Mouse (Mus musculus) urinary bladder, postnatal 25 days (tissue): ENCODE data around the gene Eps15l1.
A peak's percentile ranks its signal among the peaks of the same experiment; 100 is the strongest.

Source experiments
- DNase-seq: peaks from one replicate; pipeline ENCODE4 v3.0.0; 2022; ENCODE audit warnings: low spot score

Eps15l1 gene

GRCm38 (mm10) chr8:72350727-72351126, 70.5 kb downstream of the Eps15l1 start:
- DNase-seq: no peak

GRCm38 (mm10) chr8:72349838-72350237, 71.4 kb downstream of the Eps15l1 start:
- no peak for DNase-seq

DNA sequence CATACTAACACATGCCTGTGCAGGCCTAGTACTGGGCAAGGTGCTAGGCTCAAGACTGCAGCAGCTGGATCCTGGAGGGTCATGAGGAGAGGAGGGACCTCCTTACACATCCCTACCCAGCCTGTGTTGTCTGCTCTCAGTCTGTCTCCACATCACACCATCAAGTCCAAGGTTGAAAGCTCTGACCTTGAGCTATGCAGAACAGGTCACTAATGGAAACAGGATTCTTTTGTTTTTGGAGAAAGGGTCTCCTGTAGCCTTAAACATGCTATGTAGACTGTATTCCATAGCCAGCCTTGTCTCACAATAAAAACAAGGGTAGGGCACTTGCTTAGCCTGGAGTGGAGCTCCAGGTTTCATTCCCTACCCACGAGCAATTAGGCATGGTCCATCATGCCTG, 72.3 kb downstream of the Eps15l1 start:
- DNase-seq: no peak

GRCm38 (mm10) chr8:72348114-72348513, 73.1 kb downstream of the Eps15l1 start:
- DNase-seq: no peak

DNA sequence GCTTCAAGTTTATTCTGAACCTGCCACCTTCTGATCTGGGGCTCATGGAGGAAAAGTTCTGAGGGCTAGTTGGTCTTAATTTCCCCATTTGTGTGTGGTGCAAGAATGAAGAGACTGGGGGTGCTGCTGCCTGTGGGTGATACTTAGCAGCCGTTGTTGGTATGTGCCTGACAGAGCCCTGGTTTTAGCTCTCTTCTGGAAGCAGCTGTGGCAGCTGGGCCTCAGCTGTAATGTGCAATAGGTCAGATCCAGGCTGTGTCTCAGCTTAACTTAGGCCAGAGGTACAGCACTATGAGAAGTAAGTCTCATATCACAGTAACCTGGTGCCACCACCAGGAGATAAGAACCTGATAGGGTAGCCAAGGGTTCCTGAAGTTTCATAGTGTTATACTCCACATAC, 73.7 kb downstream of the Eps15l1 start:
- no peak for DNase-seq

DNA sequence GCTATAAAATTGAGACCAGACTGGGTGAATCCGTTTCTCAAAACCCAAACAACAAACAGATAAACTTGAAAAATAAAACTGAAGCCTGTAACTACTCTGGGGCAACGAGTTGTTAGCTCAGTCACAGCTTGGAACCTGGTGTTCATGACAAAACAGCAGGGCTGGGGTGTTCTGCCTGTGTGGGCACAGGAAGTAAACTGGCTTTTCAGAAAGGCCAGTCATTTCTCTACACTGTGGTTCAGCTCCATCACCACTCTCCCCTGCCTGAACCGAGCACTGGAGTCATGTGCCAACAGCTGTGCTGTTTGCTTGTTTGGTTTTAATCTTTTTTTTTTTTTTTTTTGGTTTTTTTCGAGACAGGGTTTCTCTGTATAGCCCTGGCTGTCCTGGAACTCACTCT, 77.5 kb downstream of the Eps15l1 start:
- no peak for DNase-seq

DNA sequence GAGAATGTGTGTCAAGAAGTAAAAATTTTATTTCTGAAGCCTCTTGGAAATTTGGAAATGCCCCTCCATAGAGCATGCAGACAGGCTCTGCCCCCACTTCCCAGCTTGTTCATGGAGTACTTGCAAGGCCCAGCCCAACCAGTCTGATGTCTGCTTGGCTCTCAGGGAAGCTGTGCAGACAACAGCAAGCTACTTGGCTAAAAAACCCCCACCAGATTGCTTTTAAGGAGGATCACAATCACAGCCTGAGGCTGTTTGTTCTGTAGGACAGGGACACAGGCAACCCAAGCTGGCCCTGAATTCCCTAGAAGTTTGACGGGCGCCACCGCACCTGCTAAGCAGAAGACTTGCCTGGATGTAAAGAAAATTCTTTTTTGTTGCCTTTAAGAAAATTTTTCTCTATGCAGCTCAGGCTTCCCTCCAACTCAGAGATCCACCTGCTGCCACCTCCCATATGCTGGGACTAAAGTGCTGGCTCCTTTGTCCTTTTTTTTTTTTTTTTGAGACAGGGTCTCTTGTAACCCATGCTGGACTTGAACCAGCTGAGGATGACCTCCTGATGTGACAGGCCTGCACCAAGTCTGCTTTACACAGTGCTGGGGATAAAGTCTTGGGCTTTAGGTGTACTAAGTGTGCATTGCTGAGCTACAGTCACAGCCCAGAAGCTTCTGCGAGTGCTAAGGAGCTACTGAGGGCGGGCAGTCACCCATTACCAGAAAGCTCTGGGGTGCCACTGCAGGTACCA, 78.5 kb downstream of the Eps15l1 start:
- no peak for DNase-seq

DNA sequence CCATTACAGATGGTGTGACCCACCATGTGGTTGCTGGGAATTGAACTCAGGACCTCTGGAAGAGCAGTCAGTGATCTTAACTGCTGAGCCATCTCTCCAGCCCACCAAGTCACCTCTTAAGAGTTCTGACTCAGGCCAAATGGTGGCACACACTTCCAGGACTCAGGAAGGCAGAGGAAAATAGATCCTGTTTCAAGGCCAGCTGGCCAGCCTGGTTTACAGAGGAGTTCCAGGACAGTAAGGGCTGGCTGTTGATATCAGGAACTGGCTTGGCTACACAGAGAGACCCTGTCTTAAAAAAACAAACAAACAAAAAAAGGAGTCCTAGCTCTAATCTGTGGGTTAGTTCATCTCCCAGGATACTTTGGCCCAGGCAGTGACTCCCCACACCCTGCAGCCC, 84.2 kb downstream of the Eps15l1 start:
- no peak for DNase-seq

- DNase-seq: no peak
These were observed 85.0 kb downstream of the Eps15l1 start for GRCm38 (mm10) chr8:72336273-72336672.

GRCm38 (mm10) chr8:72334144-72334641, 87.1 kb downstream of the Eps15l1 start:
- DNase-seq: no peak

GRCm38 (mm10) chr8:72333429-72334143, 87.7 kb downstream of the Eps15l1 start:
- no peak for DNase-seq

DNA sequence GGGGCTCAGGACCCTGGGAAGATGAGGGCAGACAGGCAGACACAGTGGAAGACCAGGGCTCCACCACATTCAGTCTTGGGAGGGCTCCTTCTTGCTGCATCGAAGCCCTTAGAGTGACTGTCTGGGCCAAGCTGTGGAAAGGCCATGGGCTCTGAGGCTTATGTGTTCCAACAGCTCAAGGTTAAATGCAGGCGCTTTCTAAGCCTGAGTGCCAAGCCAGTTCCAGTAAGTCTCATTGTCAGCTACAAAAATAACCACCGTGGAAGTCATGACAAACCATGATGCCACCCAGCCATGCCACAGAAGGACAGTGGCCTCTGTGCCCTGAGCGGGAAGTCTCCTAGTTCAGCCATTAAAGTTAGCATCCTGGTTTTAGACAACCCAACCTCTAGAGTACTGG, 89.6 kb downstream of the Eps15l1 start:
- no peak for DNase-seq

GRCm38 (mm10) chr8:72330806-72331516, 90.3 kb downstream of the Eps15l1 start:
- DNase-seq: no peak

DNA sequence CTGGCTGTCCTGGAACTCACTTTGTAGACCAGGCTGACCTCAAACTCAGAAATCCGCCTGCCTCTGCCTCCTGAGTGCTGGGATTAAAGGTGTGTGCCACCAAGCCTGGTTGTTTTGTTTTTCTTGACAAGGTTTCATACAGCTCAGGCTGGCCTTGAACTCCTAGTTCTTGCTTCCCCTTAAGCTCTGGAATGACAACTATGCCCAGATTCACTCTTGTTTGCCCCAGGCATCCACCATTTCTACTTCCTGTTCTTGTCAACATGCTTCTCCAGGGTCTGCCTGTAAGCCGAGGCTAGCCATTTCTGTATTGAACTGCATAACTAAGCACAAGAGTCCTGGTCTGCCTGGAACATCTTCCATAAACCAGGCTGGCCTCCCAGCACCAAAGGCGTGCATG, 92.1 kb downstream of the Eps15l1 start:
- DNase-seq: no peak

DNA sequence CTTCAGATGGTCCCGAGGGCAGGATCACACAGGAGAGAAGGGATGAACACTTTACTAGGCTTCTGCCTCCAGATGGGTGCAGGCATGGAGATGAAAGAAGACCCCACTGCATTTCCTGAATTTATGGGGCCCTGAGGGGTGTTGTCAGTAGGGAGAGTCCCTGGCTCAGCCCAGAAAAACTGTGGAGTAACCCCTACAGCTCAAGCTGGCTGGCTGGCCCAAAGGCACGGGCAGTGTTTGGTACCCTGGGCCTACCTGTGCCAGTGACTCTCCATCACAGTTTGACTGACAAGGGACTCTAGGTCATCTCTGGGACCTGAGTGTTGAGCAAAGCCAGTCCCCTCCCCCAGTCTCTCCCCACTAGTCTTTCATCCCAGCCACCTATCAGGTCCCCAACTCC, 96.6 kb downstream of the Eps15l1 start:
- no peak for DNase-seq

DNA sequence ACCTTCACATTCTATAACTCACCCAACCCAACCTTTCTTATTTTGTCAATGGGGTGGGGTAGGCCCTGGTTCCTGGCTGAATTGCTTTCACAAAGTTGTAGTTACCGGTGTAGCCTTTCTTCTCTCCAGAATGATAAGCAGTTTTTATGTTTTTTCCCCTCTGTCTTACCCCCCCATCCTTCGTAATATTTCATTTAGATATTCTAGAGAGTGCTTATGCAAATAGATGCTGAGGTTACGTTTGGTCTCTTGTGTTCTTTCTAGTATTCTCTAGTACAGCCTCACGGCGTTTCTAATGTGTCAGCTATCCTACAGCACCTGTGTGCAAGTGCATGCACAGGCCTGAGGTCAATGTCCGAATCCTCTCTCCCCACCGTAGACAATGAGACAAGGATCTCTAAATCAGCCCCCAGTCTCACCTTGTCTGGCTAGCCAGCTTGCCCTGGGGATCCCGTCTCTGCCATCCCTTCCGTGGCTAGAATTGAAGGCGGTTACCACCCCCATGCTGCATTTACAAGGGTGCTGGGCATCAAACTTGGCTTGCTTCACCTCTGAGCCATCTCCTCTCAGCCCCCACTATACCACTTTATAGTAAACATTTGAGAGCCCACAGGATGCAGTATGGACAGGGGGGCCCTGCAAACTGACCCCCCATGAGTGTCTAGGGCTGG, 97.1 kb downstream of the Eps15l1 start:
- no peak for DNase-seq

- no peak for DNase-seq
These were observed 98.0 kb downstream of the Eps15l1 start for GRCm38 (mm10) chr8:72323131-72323725.

- peak; percentile 28 for DNase-seq
These were observed 98.8 kb downstream of the Eps15l1 start for GRCm38 (mm10) chr8:72322471-72322889.

DNA sequence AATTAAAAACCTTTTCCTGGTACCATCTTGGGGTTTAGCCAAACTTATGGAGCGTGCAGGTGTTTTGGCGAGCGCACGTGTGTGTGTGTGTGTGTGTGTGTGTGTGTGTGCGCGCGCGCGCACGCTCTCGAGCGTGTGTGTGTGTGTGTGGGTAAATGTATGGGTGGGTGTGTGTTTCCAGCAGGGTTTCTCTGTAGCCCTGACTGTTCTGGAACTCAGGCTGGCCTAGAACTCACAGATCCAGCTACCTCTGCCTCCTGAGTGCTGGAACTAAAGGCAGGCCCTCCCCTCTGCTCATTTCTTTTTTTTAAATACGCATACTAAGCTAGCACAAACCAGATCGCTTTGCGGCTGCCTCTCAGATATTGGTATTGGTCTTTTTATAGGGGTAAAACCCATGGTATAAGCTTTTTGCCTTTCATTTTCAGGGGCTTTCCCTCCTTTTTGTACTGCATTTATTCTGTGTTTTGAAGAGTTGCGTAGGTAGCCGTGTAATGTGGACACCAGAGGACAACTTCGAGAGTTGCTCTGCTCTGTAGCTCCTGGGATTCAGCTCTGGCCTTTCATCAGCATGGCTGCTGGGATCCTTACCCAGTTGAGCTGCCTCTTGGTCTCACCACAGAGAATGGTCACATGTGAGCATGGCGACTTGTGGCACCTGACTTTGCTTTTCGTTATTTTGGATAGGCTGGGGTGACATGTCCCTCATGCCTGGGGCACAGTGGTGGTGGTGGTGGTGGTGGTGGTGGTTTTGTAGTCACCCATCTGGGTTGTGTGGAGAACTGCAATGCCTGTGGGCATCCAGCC, 99.4 kb downstream of the Eps15l1 start:
- no peak for DNase-seq

- DNase-seq: no peak
These were observed 100.3 kb downstream of the Eps15l1 start for GRCm38 (mm10) chr8:72320803-72321583.
